Mouse (Mus musculus) embryonic facial prominence, embryonic 13.5 days (tissue): ENCODE data around the gene Gpd1. TPM values are rescaled to one million over a fixed set of nuclear protein-coding genes. Genes with fewer than 3 reads are reported as not detected.
A peak's percentile ranks its signal among the peaks of the same experiment; 100 is the strongest.

Experiments
- ATAC-seq: fragments of 200-750 bp; cut with Nextera tagmentation; 2 replicates; pipeline ENCODE4 v1.8.0; 2017; ENCODE audit warnings: low read depth; ENCODE audit not compliant: insufficient number of reproducible peaks, insufficient read depth, low FRiP score, low TSS enrichment
- H3K27ac ChIP-seq: fragments of 300-500 bp; sonication (generic); 2 replicates; pipeline ENCODE4 v1.5.1; 2015; ENCODE audit warnings: moderate library complexity, mild to moderate bottlenecking, inconsistent platforms
- H3K27me3 ChIP-seq: fragments of 300-500 bp; sonication (generic); 2 replicates; pipeline ENCODE4 v1.6.1; 2015; ENCODE audit warnings: mild to moderate bottlenecking, inconsistent platforms
- H3K36me3 ChIP-seq: fragments of 300-500 bp; sonication (generic); 2 replicates; pipeline ENCODE4 v1.6.1; 2015; ENCODE audit warnings: mild to moderate bottlenecking, inconsistent platforms
- H3K4me1 ChIP-seq: fragments of 300-500 bp; sonication (generic); 2 replicates; pipeline ENCODE4 v1.6.1; 2015; ENCODE audit warnings: inconsistent platforms
- H3K4me2 ChIP-seq: fragments of 300-500 bp; sonication (generic); 2 replicates; pipeline ENCODE4 v1.6.1; 2015; ENCODE audit warnings: moderate library complexity, mild to moderate bottlenecking, inconsistent platforms
- H3K4me3 ChIP-seq: fragments of 300-500 bp; sonication (generic); 2 replicates; pipeline ENCODE4 v1.5.1; 2015; ENCODE audit warnings: mild to moderate bottlenecking, inconsistent platforms
- H3K9ac ChIP-seq: fragments of 300-500 bp; sonication (generic); 2 replicates; pipeline ENCODE4 v1.6.1; 2015; ENCODE audit warnings: mild to moderate bottlenecking, inconsistent platforms
- H3K9me3 ChIP-seq: fragments of 300-500 bp; sonication (generic); 2 replicates; pipeline ENCODE4 v1.6.1; 2016; ENCODE audit warnings: inconsistent platforms
- WGBS: fragments of 180-500 bp; shearing (Covaris S2); methylation state at CpG from one replicate; pipeline ENCODE4 v1.1.7; 2015; ENCODE audit warnings: mixed read lengths; 5-methylcytosine and 5-hydroxymethylcytosine counted together
- polyA plus RNA-seq: library from polyadenylated mRNA; unstranded; fragments of >200 nt; fragmentation: Nextera tagmentation; extraction: Ambion mirVana; gene quantifications from 2 replicates; pipeline ENCODE4 v1.2.1, GENCODE M21; 2015

The Gpd1 gene
- polyA plus RNA-seq, 1 experiment from 2014 or later, result 0.37 TPM

- no peak for ATAC-seq
- Histone ChIP-seq H3K27ac (no peak overlapping the region), H3K9ac (no peak overlapping the region), H3K4me2 (no peak overlapping the region), H3K27me3 (no peaks in the 10 kb centered on the region), H3K4me1 (peaks cover 16% of the 10 kb centered on the region; the same call in 1 of the 2 replicates), H3K9me3 (no peaks in the 10 kb centered on the region), H3K4me3 (no peak overlapping the region), H3K36me3 (peaks cover 81% of the 10 kb centered on the region)
- WGBS, result 86% methylated on average over 3 of the region's 3 CpGs
These were observed 3.7 kb upstream of the Gpd1 start for GRCm38 (mm10) chr15:99713569-99713968.

GRCm38 (mm10) chr15:99714206-99714605 lies 3.1 kb upstream of the Gpd1 start:
- H3K4me2 ChIP-seq, result no peak overlapping the region
- no peak overlapping the region for H3K4me3 ChIP-seq
- no peaks in the 10 kb centered on the region for H3K27me3 ChIP-seq
- no peak overlapping the region for H3K9ac ChIP-seq
- ATAC-seq, result no peak
- peaks cover 16% of the 10 kb centered on the region; the same call in 1 of the 2 replicates for H3K4me1 ChIP-seq
- H3K36me3 ChIP-seq, result peaks cover 81% of the 10 kb centered on the region
- no peak overlapping the region for H3K27ac ChIP-seq
- WGBS, result 63% methylated on average over 4 of the region's 4 CpGs
- H3K9me3 ChIP-seq, result no peaks in the 10 kb centered on the region

- Histone ChIP-seq H3K36me3 (peaks cover 75% of the 10 kb centered on the region), H3K9ac (no peak overlapping the region), H3K4me3 (no peak overlapping the region), H3K4me1 (peaks cover 16% of the 10 kb centered on the region; the same call in 1 of the 2 replicates), H3K27ac (no peak overlapping the region), H3K4me2 (no peak overlapping the region), H3K27me3 (no peaks in the 10 kb centered on the region), H3K9me3 (no peaks in the 10 kb centered on the region)
- WGBS, result 65% methylated on average over 7 of the region's 7 CpGs
- ATAC-seq, result no peak; the same call in 1 of the 2 replicates
These were observed 2.5 kb upstream of the Gpd1 start for GRCm38 (mm10) chr15:99714858-99715257.

- no peak overlapping the region for H3K27ac ChIP-seq
- no peak overlapping the region for H3K9ac ChIP-seq
- ATAC-seq, result no peak
- no peaks in the 10 kb centered on the region for H3K27me3 ChIP-seq
- no peaks in the 10 kb centered on the region for H3K9me3 ChIP-seq
- no peak overlapping the region for H3K4me3 ChIP-seq
- peaks cover 16% of the 10 kb centered on the region; the same call in 1 of the 2 replicates for H3K4me1 ChIP-seq
- H3K4me2 ChIP-seq, result no peak overlapping the region
- 76% methylated on average over 13 of the region's 13 CpGs for WGBS
- H3K36me3 ChIP-seq, result peaks cover 69% of the 10 kb centered on the region
These were observed 1.9 kb upstream of the Gpd1 start for GRCm38 (mm10) chr15:99715361-99715865.

GRCm38 (mm10) chr15:99715982-99716746 lies 1.2 kb upstream of the Gpd1 start:
- WGBS, result 50% methylated on average over 11 of the region's 11 CpGs
- Histone ChIP-seq H3K4me3 (no peak overlapping the region), H3K4me1 (peaks cover 16% of the 10 kb centered on the region; the same call in 1 of the 2 replicates), H3K36me3 (peaks cover 62% of the 10 kb centered on the region), H3K4me2 (no peak overlapping the region), H3K9me3 (no peaks in the 10 kb centered on the region), H3K27me3 (no peaks in the 10 kb centered on the region), H3K27ac (no peak overlapping the region), H3K9ac (0 out of 2 replicates have a peak overlapping the region, but pooled peaks have one; percentile 21)
- no peak for ATAC-seq

GRCm38 (mm10) chr15:99716814-99717213 lies 501 bp upstream of the Gpd1 start:
- H3K4me2 ChIP-seq, result no peak overlapping the region
- 84% methylated on average over 12 of the region's 12 CpGs for WGBS
- H3K4me1 ChIP-seq, result peaks cover 16% of the 10 kb centered on the region; the same call in 1 of the 2 replicates
- H3K36me3 ChIP-seq, result peaks cover 58% of the 10 kb centered on the region
- no peak overlapping the region for H3K27ac ChIP-seq
- H3K9ac ChIP-seq, result no peak overlapping the region
- no peaks in the 10 kb centered on the region for H3K27me3 ChIP-seq
- ATAC-seq, result no peak
- H3K4me3 ChIP-seq, result no peak overlapping the region
- no peaks in the 10 kb centered on the region for H3K9me3 ChIP-seq

- no peaks in the 10 kb centered on the region for H3K9me3 ChIP-seq
- no peaks in the 10 kb centered on the region for H3K27me3 ChIP-seq
- no peak overlapping the region for H3K4me3 ChIP-seq
- 89% methylated on average over 9 of the region's 9 CpGs for WGBS
- peaks cover 17% of the 10 kb centered on the region for H3K4me1 ChIP-seq
- no peak overlapping the region for H3K9ac ChIP-seq
- H3K4me2 ChIP-seq, result no peak overlapping the region
- H3K36me3 ChIP-seq, result peaks cover 48% of the 10 kb centered on the region
- ATAC-seq, result no peak
- H3K27ac ChIP-seq, result no peak overlapping the region
These were observed 1.2 kb downstream of the Gpd1 start for GRCm38 (mm10) chr15:99718461-99719021.

GRCm38 (mm10) chr15:99719865-99720264 lies 2.5 kb downstream of the Gpd1 start:
- 79% methylated on average over 8 of the region's 8 CpGs for WGBS
- ATAC-seq, result no peak

GRCm38 (mm10) chr15:99721921-99722743 lies 4.8 kb downstream of the Gpd1 start:
- 79% methylated on average over 25 of the region's 25 CpGs for WGBS

More at GRCm38 (mm10) chr15:99719865-99720264, 2.5 kb downstream of the Gpd1 start:
- H3K27ac ChIP-seq, result no peak overlapping the region
- peaks cover 35% of the 10 kb centered on the region for H3K36me3 ChIP-seq
- H3K4me1 ChIP-seq, result peaks cover 30% of the 10 kb centered on the region
- H3K4me3 ChIP-seq, result no peak overlapping the region
- H3K27me3 ChIP-seq, result no peaks in the 10 kb centered on the region
- H3K9me3 ChIP-seq, result no peaks in the 10 kb centered on the region
- no peak overlapping the region for H3K9ac ChIP-seq
- H3K4me2 ChIP-seq, result no peak overlapping the region

GRCm38 (mm10) chr15:99723120-99723514 lies 5.8 kb downstream of the Gpd1 start:
- no peak overlapping the region for H3K9ac ChIP-seq

More at GRCm38 (mm10) chr15:99721921-99722743, 4.8 kb downstream of the Gpd1 start:
- H3K9ac ChIP-seq, result no peak overlapping the region
- H3K27me3 ChIP-seq, result no peaks in the 10 kb centered on the region
- H3K36me3 ChIP-seq, result peaks cover 27% of the 10 kb centered on the region
- H3K4me3 ChIP-seq, result no peak overlapping the region
- H3K27ac ChIP-seq, result no peak overlapping the region
- H3K4me1 ChIP-seq, result peaks cover 28% of the 10 kb centered on the region
- ATAC-seq, result no peak
- no peaks in the 10 kb centered on the region for H3K9me3 ChIP-seq
- H3K4me2 ChIP-seq, result no peak overlapping the region

More at GRCm38 (mm10) chr15:99723120-99723514, 5.8 kb downstream of the Gpd1 start:
- Histone ChIP-seq H3K27ac (peak overlapping the region; percentile 69; the same call in 1 of the 2 replicates), H3K36me3 (peaks cover 30% of the 10 kb centered on the region), H3K4me3 (no peak overlapping the region), H3K4me2 (no peak overlapping the region), H3K4me1 (peaks cover 23% of the 10 kb centered on the region), H3K9me3 (no peaks in the 10 kb centered on the region), H3K27me3 (no peaks in the 10 kb centered on the region)
- 55% methylated on average over 10 of the region's 10 CpGs for WGBS
- no peak for ATAC-seq
